Mouse (Mus musculus) kidney, embryonic 14.5 days (tissue): ENCODE measurements around the gene Syt14. TPM values are rescaled to one million over a fixed set of nuclear protein-coding genes. Genes with fewer than 3 reads are reported as not detected.

Source experiments
- ATAC-seq: fragments of 200-750 bp; cut with Nextera tagmentation; 2 replicates; pipeline ENCODE4 v1.8.0; 2017; ENCODE audit warnings: moderate number of reproducible peaks, mild to moderate bottlenecking, moderate TSS enrichment, moderate library complexity; ENCODE audit not compliant: low FRiP score, low TSS enrichment
- H3K27ac ChIP-seq: fragments of 300-500 bp; sonication (generic); 2 replicates; pipeline ENCODE4 v1.5.1; 2014; ENCODE audit warnings: low read depth, mild to moderate bottlenecking, low read length, moderate library complexity, mixed read lengths
- H3K27me3 ChIP-seq: fragments of 300-500 bp; sonication (generic); 2 replicates; pipeline ENCODE4 v1.6.1; 2014; ENCODE audit warnings: mild to moderate bottlenecking, low read length; ENCODE audit not compliant: control insufficient read depth, insufficient read depth
- H3K36me3 ChIP-seq: fragments of 300-500 bp; sonication (generic); 2 replicates; pipeline ENCODE4 v1.6.1; 2014; ENCODE audit warnings: low read length, mixed read lengths; ENCODE audit not compliant: control insufficient read depth, insufficient read depth
- H3K4me1 ChIP-seq: fragments of 300-500 bp; sonication (generic); 2 replicates; pipeline ENCODE4 v1.6.1; 2014; ENCODE audit warnings: low read length, mixed read lengths; ENCODE audit not compliant: control insufficient read depth, insufficient read depth
- H3K4me2 ChIP-seq: fragments of 300-500 bp; sonication (generic); replicated peaks from 2 replicates; pipeline ENCODE4 v1.6.1; 2014; ENCODE audit warnings: low read depth, mild to moderate bottlenecking, low read length
- H3K4me3 ChIP-seq: fragments of 300-500 bp; sonication (generic); 2 replicates; pipeline ENCODE4 v1.5.1; 2014; ENCODE audit warnings: mild to moderate bottlenecking, low read length
- H3K9ac ChIP-seq: fragments of 300-500 bp; sonication (generic); 2 replicates; pipeline ENCODE4 v1.6.1; 2014; ENCODE audit warnings: low read depth, mild to moderate bottlenecking, low read length, moderate library complexity
- H3K9me3 ChIP-seq: fragments of 300-500 bp; sonication (generic); 2 replicates; pipeline ENCODE4 v1.6.1; 2016; ENCODE audit warnings: low read length; ENCODE audit not compliant: control insufficient read depth
- WGBS: fragments of 180-500 bp; shearing (Covaris S2); extraction: QIAGEN DNeasy Blood & Tissue Kit; methylation state at CpG from one replicate; pipeline ENCODE4 v1.1.7; 2014; 5-methylcytosine and 5-hydroxymethylcytosine counted together
- polyA plus RNA-seq: library from polyadenylated mRNA; unstranded; fragments of >200 nt; fragmentation: Nextera tagmentation; extraction: Ambion mirVana; gene quantifications from 2 replicates; pipeline ENCODE4 v1.2.1, GENCODE M21; 2014

Gene Syt14
- polyA plus RNA-seq, 1 experiment from 2014 or later, result 3.2 TPM

GRCm38 (mm10) chr1:192853988-192854818, 181.4 kb downstream of the Syt14 start:
- Histone ChIP-seq H3K27me3 (peaks cover 10% of the 10 kb centered on the region), H3K4me3 (peak overlapping the region; percentile 84), H3K9ac (peak overlapping the region; percentile 89), H3K9me3 (no peaks in the 10 kb centered on the region), H3K4me1 (peaks cover 28% of the 10 kb centered on the region; the same call in 1 of the 2 replicates), H3K4me2 (peak overlapping the region; percentile 93), H3K27ac (peak overlapping the region; percentile 94), H3K36me3 (peaks cover 3% of the 10 kb centered on the region; the same call in 1 of the 2 replicates)
- ATAC-seq, result 0 out of 2 replicates have a peak, but pooled peaks have one; percentile 5
- 2% methylated on average over 19 of the region's 19 CpGs for WGBS

- H3K4me2 ChIP-seq, result peak overlapping the region; percentile 93
- H3K9ac ChIP-seq, result no peak overlapping the region
- peak overlapping the region; percentile 84; the same call in 1 of the 2 replicates for H3K4me3 ChIP-seq
- peaks cover 28% of the 10 kb centered on the region; the same call in 1 of the 2 replicates for H3K4me1 ChIP-seq
- WGBS, result 46% methylated on average over 2 of the region's 2 CpGs
- ATAC-seq, result no peak
- H3K27me3 ChIP-seq, result peaks cover 10% of the 10 kb centered on the region
- H3K36me3 ChIP-seq, result peaks cover 11% of the 10 kb centered on the region; the same call in 1 of the 2 replicates
- no peak overlapping the region for H3K27ac ChIP-seq
- H3K9me3 ChIP-seq, result no peaks in the 10 kb centered on the region
Observed at GRCm38 (mm10) chr1:192853429-192853828, 182.1 kb downstream of the Syt14 start.

GRCm38 (mm10) chr1:192852047-192852446, 183.5 kb downstream of the Syt14 start:
- Histone ChIP-seq H3K4me1 (peaks cover 28% of the 10 kb centered on the region; the same call in 1 of the 2 replicates), H3K9me3 (no peaks in the 10 kb centered on the region), H3K4me3 (no peak overlapping the region), H3K36me3 (peaks cover 19% of the 10 kb centered on the region; the same call in 1 of the 2 replicates), H3K9ac (0 out of 2 replicates have a peak overlapping the region, but pooled peaks have one; percentile 5), H3K27me3 (peaks cover 10% of the 10 kb centered on the region), H3K27ac (peak overlapping the region; percentile 72; the same call in 1 of the 2 replicates), H3K4me2 (peak overlapping the region; percentile 29; the same call in 1 of the 2 replicates)
- no peak for ATAC-seq

- Histone ChIP-seq H3K4me3 (no peak overlapping the region), H3K27me3 (peaks cover 10% of the 10 kb centered on the region), H3K4me1 (peaks cover 28% of the 10 kb centered on the region; the same call in 1 of the 2 replicates), H3K27ac (peak overlapping the region; percentile 72; the same call in 1 of the 2 replicates), H3K4me2 (peak overlapping the region; percentile 29; the same call in 1 of the 2 replicates), H3K36me3 (peaks cover 19% of the 10 kb centered on the region; the same call in 1 of the 2 replicates), H3K9me3 (no peaks in the 10 kb centered on the region), H3K9ac (0 out of 2 replicates have a peak overlapping the region, but pooled peaks have one; percentile 5)
- peak; percentile 36; the same call in 1 of the 2 replicates for ATAC-seq
- 10% methylated on average over 6 of the region's 6 CpGs for WGBS
Observed at GRCm38 (mm10) chr1:192851640-192852039, 183.9 kb downstream of the Syt14 start.

GRCm38 (mm10) chr1:192851126-192851525, 184.4 kb downstream of the Syt14 start:
- Histone ChIP-seq H3K4me1 (peaks cover 28% of the 10 kb centered on the region; the same call in 1 of the 2 replicates), H3K36me3 (peaks cover 19% of the 10 kb centered on the region; the same call in 1 of the 2 replicates), H3K4me2 (peak overlapping the region; percentile 29; the same call in 1 of the 2 replicates), H3K9me3 (no peaks in the 10 kb centered on the region), H3K9ac (no peak overlapping the region), H3K4me3 (no peak overlapping the region), H3K27me3 (peaks cover 10% of the 10 kb centered on the region), H3K27ac (no peak overlapping the region; the same call in 1 of the 2 replicates)
- WGBS, result 9% methylated on average over 2 of the region's 2 CpGs
- ATAC-seq, result no peak

GRCm38 (mm10) chr1:192849616-192850015, 186.0 kb downstream of the Syt14 start:
- Histone ChIP-seq H3K27ac (no peak overlapping the region), H3K9ac (no peak overlapping the region), H3K27me3 (peaks cover 6% of the 10 kb centered on the region), H3K4me2 (no peak overlapping the region), H3K36me3 (peaks cover 24% of the 10 kb centered on the region; the same call in 1 of the 2 replicates), H3K9me3 (no peaks in the 10 kb centered on the region), H3K4me3 (no peak overlapping the region), H3K4me1 (peaks cover 28% of the 10 kb centered on the region; the same call in 1 of the 2 replicates)
- ATAC-seq, result no peak; the same call in 1 of the 2 replicates
- WGBS, result 58% methylated on average over 5 of the region's 5 CpGs

- Histone ChIP-seq H3K9ac (no peak overlapping the region), H3K27me3 (peaks cover 5% of the 10 kb centered on the region), H3K9me3 (no peaks in the 10 kb centered on the region), H3K36me3 (peaks cover 24% of the 10 kb centered on the region; the same call in 1 of the 2 replicates), H3K4me1 (peaks cover 15% of the 10 kb centered on the region; the same call in 1 of the 2 replicates), H3K27ac (no peak overlapping the region), H3K4me3 (no peak overlapping the region), H3K4me2 (no peak overlapping the region)
- 68% methylated on average over 3 of the region's 3 CpGs for WGBS
- no peak for ATAC-seq
Observed at GRCm38 (mm10) chr1:192847254-192847653, 188.3 kb downstream of the Syt14 start.
